Mouse (Mus musculus) cerebellum, adult 18-20 months (tissue): ENCODE results near the gene Erich3.
A peak's percentile ranks its signal among the peaks of the same experiment; 100 is the strongest.
"Not testable (repeated sequence)": the region's sequence is repeated elsewhere in the genome, so short reads cannot be mapped to it uniquely, and the experiment has no call there.

ENCODE experiments used
- DNase-seq, 2 experiments: peaks; one replicate each; pipeline ENCODE4 v3.0.0; 2021

Gene Erich3

GRCm38 (mm10) chr3:154663545-154663944 is at the start of gene Erich3:
Gene Erich3 (plus strand): TSS chr3:154663859.
- no peak for DNase-seq

- DNase-seq: no peak
Observed at GRCm38 (mm10) chr3:154614771-154615170, 48.9 kb upstream of the Erich3 start.

GRCm38 (mm10) chr3:154615304-154615703 is 48.4 kb upstream of the Erich3 start:
- DNase-seq: no peak

GRCm38 (mm10) chr3:154616106-154616505 is 47.6 kb upstream of the Erich3 start:
- DNase-seq: no peak

- DNase-seq: no peak
Observed at GRCm38 (mm10) chr3:154628284-154628683, 35.4 kb upstream of the Erich3 start.

- not testable (repeated sequence) for DNase-seq
Observed at GRCm38 (mm10) chr3:154631281-154631680, 32.4 kb upstream of the Erich3 start.

GRCm38 (mm10) chr3:154633091-154633490 is 30.6 kb upstream of the Erich3 start:
- no peak for DNase-seq

GRCm38 (mm10) chr3:154646638-154647442 is 16.8 kb upstream of the Erich3 start:
- DNase-seq: peak in 1 of 2 experiments; percentile 39

- no peak for DNase-seq
Observed at GRCm38 (mm10) chr3:154647443-154647780, 16.2 kb upstream of the Erich3 start.

- DNase-seq: no peak
Observed at GRCm38 (mm10) chr3:154649411-154650285, 14.0 kb upstream of the Erich3 start.

GRCm38 (mm10) chr3:154651192-154651821 is 12.4 kb upstream of the Erich3 start:
- DNase-seq: no peak

- DNase-seq: peak; percentile 62 to 74
Observed at GRCm38 (mm10) chr3:154652581-154653420, 10.9 kb upstream of the Erich3 start.

GRCm38 (mm10) chr3:154653454-154653853 is 10.2 kb upstream of the Erich3 start:
- no peak for DNase-seq

- DNase-seq: no peak
Observed at GRCm38 (mm10) chr3:154654284-154654683, 9.4 kb upstream of the Erich3 start.

GRCm38 (mm10) chr3:154654901-154655300 is 8.8 kb upstream of the Erich3 start:
- no peak for DNase-seq

GRCm38 (mm10) chr3:154655711-154656110 is 7.9 kb upstream of the Erich3 start:
- DNase-seq: no peak

- peak; percentile 80 to 84 for DNase-seq
Observed at GRCm38 (mm10) chr3:154663976-154664581, 420 bp downstream of the Erich3 start.

GRCm38 (mm10) chr3:154664636-154665035 is 977 bp downstream of the Erich3 start:
- DNase-seq: peak in 1 of 2 experiments; percentile 46

- no peak for DNase-seq
Observed at GRCm38 (mm10) chr3:154668485-154668884, 4.8 kb downstream of the Erich3 start.

GRCm38 (mm10) chr3:154670584-154670983 is 6.9 kb downstream of the Erich3 start:
- no peak for DNase-seq

- no peak for DNase-seq
Observed at GRCm38 (mm10) chr3:154671013-154671412, 7.4 kb downstream of the Erich3 start.

GRCm38 (mm10) chr3:154673326-154673725 is 9.7 kb downstream of the Erich3 start:
- DNase-seq: no peak
